ENCODE assay signal across 18 mouse cellular contexts in genomic region chr9:49507829-49508585, GRCm38 (mm10). TPM values are rescaled to one million over a fixed set of nuclear protein-coding genes. Genes with fewer than 3 reads are reported as not detected.
DNase-seq lines count a peak whose midpoint lies in the region; ATAC-seq and TF ChIP-seq lines count a peak whose summit lies in the region.
"Had no signal": no experiment of that assay in that cellular context is flagged by ENCODE, and none has a peak within 500 bp of the region (broad histone marks: within the 10 kb centered on the region; RNA-seq: fewer than 3 reads in every experiment).

No protein-coding gene starts in this region.

- H3K9me3 ChIP-seq in hindbrain, postnatal 0 days (ENCODE audit: low read length): no peaks in the 10 kb centered on the region
- H3K9me3 ChIP-seq in hindbrain, embryonic 10.5 days: no peaks in the 10 kb centered on the region
- H3K9me3 ChIP-seq in liver, postnatal 0 days (ENCODE audit: low read length): no peaks in the 10 kb centered on the region
- no peaks in the 10 kb centered on the region for H3K9me3 ChIP-seq in liver, embryonic 11.5 days (ENCODE audit: control insufficient read depth, low read length)
- H3K9me3 ChIP-seq in hindbrain, embryonic 14.5 days (ENCODE audit: control insufficient read depth, low read length): no peaks in the 10 kb centered on the region
- H3K9me3 ChIP-seq: embryonic facial prominence, embryonic 13.5 days; heart, embryonic 13.5 days; hindbrain, embryonic 13.5 days; limb, embryonic 13.5 days; midbrain, embryonic 10.5 days had no signal

- DNase-seq in hindbrain, postnatal 0 days (ENCODE audit: low spot score): peak; percentile 48
- no peak for DNase-seq in hindbrain, embryonic 10.5 days (ENCODE audit: low spot score)
- DNase-seq in liver, postnatal 0 days: no peak
- no peak for DNase-seq in liver, embryonic 11.5 days (ENCODE audit: low spot score)
- DNase-seq in R1 (ENCODE audit: low read depth, low spot score): peak; percentile 47
- no peak for DNase-seq in retina, postnatal 1 day
- DNase-seq in hindbrain, embryonic 14.5 days (ENCODE audit: low spot score): no peak
- DNase-seq: cerebellum, postnatal 14 days; gastrocnemius, postnatal 10 days; lung, postnatal 14 days; right cerebral cortex, postnatal 25 days had no signal

- WGBS in hindbrain, postnatal 0 days: 87% methylated on average over 9 of the region's 9 CpGs
- WGBS in hindbrain, embryonic 10.5 days: 88% methylated on average over 9 of the region's 9 CpGs
- 63% methylated on average over 9 of the region's 9 CpGs for WGBS in liver, postnatal 0 days (ENCODE audit: insufficient replicate concordance)
- WGBS in liver, embryonic 11.5 days: 64% methylated on average over 9 of the region's 9 CpGs
- WGBS in hindbrain, embryonic 14.5 days: 88% methylated on average over 9 of the region's 9 CpGs

- H3K27ac ChIP-seq in hindbrain, postnatal 0 days: no peak overlapping the region
- H3K27ac ChIP-seq in hindbrain, embryonic 10.5 days: no peak overlapping the region
- H3K27ac ChIP-seq in liver, postnatal 0 days (ENCODE audit: low read depth): no peak overlapping the region
- H3K27ac ChIP-seq in liver, embryonic 11.5 days (ENCODE audit: low read depth, low read length): no peak overlapping the region
- no peak overlapping the region for H3K27ac ChIP-seq in hindbrain, embryonic 14.5 days
- H3K27ac ChIP-seq: embryonic facial prominence, embryonic 13.5 days; heart, embryonic 13.5 days; hindbrain, embryonic 13.5 days; limb, embryonic 13.5 days; midbrain, embryonic 10.5 days had no signal

- 0 out of 2 replicates have a peak, but pooled peaks have one; percentile 18 for ATAC-seq in hindbrain, postnatal 0 days
- ATAC-seq in liver, postnatal 0 days: no peak
- no peak for ATAC-seq in liver, embryonic 11.5 days (replicated peaks; ENCODE audit: low FRiP score)
- peak; percentile 17; the same call in 1 of the 2 replicates for ATAC-seq in granulocyte monocyte progenitor cell, adult 5-6 weeks (replicated peaks; ENCODE audit: poor library complexity, severe bottlenecking)
- no peak for ATAC-seq in hindbrain, embryonic 14.5 days (ENCODE audit: low FRiP score)
- ATAC-seq: Patski had no signal

- no peak overlapping the region for H3K9ac ChIP-seq in hindbrain, postnatal 0 days (replicated peaks; ENCODE audit: low read length)
- H3K9ac ChIP-seq in liver, postnatal 0 days (replicated peaks): no peak overlapping the region
- H3K9ac ChIP-seq in liver, embryonic 11.5 days (ENCODE audit: low read depth, low read length): no peak overlapping the region
- H3K9ac ChIP-seq in hindbrain, embryonic 14.5 days: no peak overlapping the region
- H3K9ac ChIP-seq: embryonic facial prominence, embryonic 13.5 days; heart, embryonic 13.5 days; hindbrain, embryonic 13.5 days; limb, embryonic 13.5 days had no signal

- H3K4me1 ChIP-seq in hindbrain, postnatal 0 days (ENCODE audit: insufficient read depth, low read length): no peaks in the 10 kb centered on the region
- H3K4me1 ChIP-seq in hindbrain, embryonic 10.5 days (replicated peaks): no peaks in the 10 kb centered on the region
- H3K4me1 ChIP-seq in liver, postnatal 0 days (ENCODE audit: insufficient read depth): no peaks in the 10 kb centered on the region
- no peaks in the 10 kb centered on the region for H3K4me1 ChIP-seq in liver, embryonic 11.5 days (replicated peaks; ENCODE audit: control insufficient read depth, insufficient read depth, low read length)
- H3K4me1 ChIP-seq in hindbrain, embryonic 14.5 days (replicated peaks; ENCODE audit: control insufficient read depth, insufficient read depth, low read length): no peaks in the 10 kb centered on the region
- H3K4me1 ChIP-seq: embryonic facial prominence, embryonic 13.5 days; heart, embryonic 13.5 days; hindbrain, embryonic 13.5 days; limb, embryonic 13.5 days had no signal

- H3K27me3 ChIP-seq in hindbrain, postnatal 0 days (ENCODE audit: insufficient read depth, low read length): no peaks in the 10 kb centered on the region
- no peaks in the 10 kb centered on the region for H3K27me3 ChIP-seq in hindbrain, embryonic 10.5 days (ENCODE audit: insufficient read depth, poor library complexity, severe bottlenecking)
- no peaks in the 10 kb centered on the region for H3K27me3 ChIP-seq in liver, postnatal 0 days (ENCODE audit: insufficient read depth, low read length)
- H3K27me3 ChIP-seq in liver, embryonic 11.5 days (replicated peaks; ENCODE audit: control insufficient read depth, insufficient read depth, low read length): no peaks in the 10 kb centered on the region
- no peaks in the 10 kb centered on the region for H3K27me3 ChIP-seq in hindbrain, embryonic 14.5 days (ENCODE audit: control insufficient read depth, insufficient read depth, low read length)
- H3K27me3 ChIP-seq: embryonic facial prominence, embryonic 13.5 days; heart, embryonic 13.5 days; hindbrain, embryonic 13.5 days; limb, embryonic 13.5 days; Patski had no signal

- H3K36me3 ChIP-seq in hindbrain, postnatal 0 days (ENCODE audit: insufficient read depth, low read length): peaks cover 41% of the 10 kb centered on the region
- H3K36me3 ChIP-seq in hindbrain, embryonic 10.5 days: peaks cover 58% of the 10 kb centered on the region
- no peaks in the 10 kb centered on the region for H3K36me3 ChIP-seq in liver, postnatal 0 days (replicated peaks; ENCODE audit: insufficient read depth, low read length)
- H3K36me3 ChIP-seq in liver, embryonic 11.5 days (ENCODE audit: control insufficient read depth, insufficient read depth, low read length): no peaks in the 10 kb centered on the region; the same call in 1 of the 2 replicates
- peaks cover 96% of the 10 kb centered on the region for H3K36me3 ChIP-seq in hindbrain, embryonic 14.5 days (replicated peaks; ENCODE audit: control insufficient read depth, insufficient read depth)

- no peak overlapping the region for H3K4me3 ChIP-seq in hindbrain, postnatal 0 days (ENCODE audit: low read length)
- H3K4me3 ChIP-seq in hindbrain, embryonic 10.5 days: no peak overlapping the region
- no peak overlapping the region for H3K4me3 ChIP-seq in liver, postnatal 0 days (ENCODE audit: low read depth, low read length)
- H3K4me3 ChIP-seq in liver, embryonic 11.5 days (ENCODE audit: low read depth, low read length): no peak overlapping the region
- H3K4me3 ChIP-seq in hindbrain, embryonic 14.5 days (replicated peaks; ENCODE audit: low read length): no peak overlapping the region
- H3K4me3 ChIP-seq: embryonic facial prominence, embryonic 13.5 days; heart, embryonic 13.5 days; hindbrain, embryonic 13.5 days; limb, embryonic 13.5 days; midbrain, embryonic 10.5 days had no signal

- no peak for TF ChIP-seq EP300 in liver, postnatal 0 days (IDR thresholded peaks at IDR 0.05; ENCODE audit: low read depth)

- TF ChIP-seq CTCF in hindbrain, postnatal 0 days (IDR thresholded peaks at IDR 0.05; ENCODE audit: low read depth): peak; percentile 40; the same call in 1 of the 2 replicates
- TF ChIP-seq CTCF in liver, postnatal 0 days (IDR thresholded peaks at IDR 0.05; ENCODE audit: low read depth): peak; percentile 21; the same call in 1 of the 2 replicates

- no peak overlapping the region for H3K4me2 ChIP-seq in hindbrain, postnatal 0 days (ENCODE audit: low read depth, low read length)
- no peak overlapping the region for H3K4me2 ChIP-seq in liver, postnatal 0 days (ENCODE audit: low read depth, low read length)
- no peak overlapping the region for H3K4me2 ChIP-seq in liver, embryonic 11.5 days
- no peak overlapping the region for H3K4me2 ChIP-seq in hindbrain, embryonic 14.5 days (replicated peaks)
- H3K4me2 ChIP-seq: embryonic facial prominence, embryonic 13.5 days; heart, embryonic 13.5 days; hindbrain, embryonic 13.5 days; limb, embryonic 13.5 days had no signal

RNA-seq across cellular contexts. Expression of gene Ttc12, which starts 22.0 kb away (rescaled TPM):
- 1.0 and 1.5 TPM in 2 replicates for total RNA-seq in hindbrain, postnatal 0 days (2014; rRNA removed)
- polyA plus RNA-seq in hindbrain, postnatal 0 days (2015; fragmentation: Nextera tagmentation; extraction: Ambion mirVana): 1.9 and 2.0 TPM in 2 replicates
- 1.9 and 2.7 TPM in 2 replicates for polyA plus RNA-seq in hindbrain, embryonic 10.5 days (2016; fragmentation: Nextera tagmentation; extraction: Ambion mirVana)
- polyA plus RNA-seq in liver, postnatal 0 days (2015; fragmentation: Nextera tagmentation; extraction: Ambion mirVana): 0.09 and 0.15 TPM in 2 replicates
- polyA plus RNA-seq in liver, embryonic 11.5 days (2014; fragmentation: Nextera tagmentation; extraction: Ambion mirVana): 0.68 and 0.77 TPM in 2 replicates
- 1.3 and 2.2 TPM in 2 replicates for total RNA-seq in granulocyte monocyte progenitor cell, adult 5-6 weeks (2014; fragmentation: Nextera tagmentation)
- total RNA-seq in granulocyte monocyte progenitor cell, adult 5-6 weeks (2017): 0.77 and 3.0 TPM in 2 replicates
- polyA plus RNA-seq in hindbrain, embryonic 14.5 days (2014; fragmentation: Nextera tagmentation; extraction: Ambion mirVana): 2.6 and 2.7 TPM in 2 replicates

Comparison
In these comparisons a context has a peak if more than half of its experiments do, and no peak if none do; other contexts are left out.
1. ATAC-seq: peak in hindbrain, postnatal 0 days (single experiment) and granulocyte monocyte progenitor cell, adult 5-6 weeks (single experiment); none in liver, postnatal 0 days (single experiment), liver, embryonic 11.5 days (single experiment) and hindbrain, embryonic 14.5 days (single experiment).
2. DNase-seq: peak in hindbrain, postnatal 0 days (single experiment) and R1 (single experiment); none in hindbrain, embryonic 10.5 days (single experiment), liver, postnatal 0 days (single experiment), liver, embryonic 11.5 days (single experiment), retina, postnatal 1 day (single experiment) and hindbrain, embryonic 14.5 days (single experiment).